Mouse (Mus musculus) c-Kit-positive CD71-positive TER-119-positive erythroid progenitor cells, embryonic 14.5 days (primary cell): ENCODE results near the gene Hvcn1.
"Not testable (repeated sequence)": the region's sequence is repeated elsewhere in the genome, so short reads cannot be mapped to it uniquely, and the experiment has no call there.

ENCODE experiments used
- DNase-seq: peaks from one replicate; pipeline ENCODE4 v3.0.0-alpha.2; 2013; ENCODE audit warnings: low spot score

The Hvcn1 gene

GRCm38 (mm10) chr5:122204180-122204579, 2.4 kb upstream of the Hvcn1 start:
- DNase-seq: no peak

- DNase-seq: no peak
Measured at GRCm38 (mm10) chr5:122208909-122209308, 2.3 kb downstream of the Hvcn1 start.

GRCm38 (mm10) chr5:122209591-122210368, 3.2 kb downstream of the Hvcn1 start:
- DNase-seq: peak; percentile 6

- no peak for DNase-seq
Measured at GRCm38 (mm10) chr5:122210890-122211289, 4.3 kb downstream of the Hvcn1 start.

- DNase-seq: no peak
Measured at GRCm38 (mm10) chr5:122212125-122212524, 5.5 kb downstream of the Hvcn1 start.

- not testable (repeated sequence) for DNase-seq
Measured at GRCm38 (mm10) chr5:122212820-122213219, 6.2 kb downstream of the Hvcn1 start.

GRCm38 (mm10) chr5:122213861-122214260, 7.3 kb downstream of the Hvcn1 start:
- no peak for DNase-seq

- no peak for DNase-seq
Measured at GRCm38 (mm10) chr5:122217636-122218035, 11.0 kb downstream of the Hvcn1 start.

- no peak for DNase-seq
Measured at GRCm38 (mm10) chr5:122218109-122218905, 11.7 kb downstream of the Hvcn1 start.

GRCm38 (mm10) chr5:122218928-122219327, 12.3 kb downstream of the Hvcn1 start:
- no peak for DNase-seq

- no peak for DNase-seq
Measured at GRCm38 (mm10) chr5:122219655-122220629, 13.3 kb downstream of the Hvcn1 start.

GRCm38 (mm10) chr5:122221085-122221484, 14.5 kb downstream of the Hvcn1 start:
- DNase-seq: no peak

GRCm38 (mm10) chr5:122224291-122224690, 17.7 kb downstream of the Hvcn1 start:
- DNase-seq: no peak

GRCm38 (mm10) chr5:122228271-122228765, 21.7 kb downstream of the Hvcn1 start:
- no peak for DNase-seq

GRCm38 (mm10) chr5:122228772-122229171, 22.2 kb downstream of the Hvcn1 start:
- DNase-seq: no peak

- DNase-seq: no peak
Measured at GRCm38 (mm10) chr5:122230816-122231215, 24.2 kb downstream of the Hvcn1 start.

GRCm38 (mm10) chr5:122231431-122231830, 24.8 kb downstream of the Hvcn1 start:
- no peak for DNase-seq

GRCm38 (mm10) chr5:122232004-122232403, 25.4 kb downstream of the Hvcn1 start:
- no peak for DNase-seq

GRCm38 (mm10) chr5:122233077-122233581, 26.5 kb downstream of the Hvcn1 start:
- no peak for DNase-seq

- no peak for DNase-seq
Measured at GRCm38 (mm10) chr5:122233695-122234094, 27.1 kb downstream of the Hvcn1 start.
